Mouse (Mus musculus) ES-Bruce4 (cell line): ENCODE data around the gene Capn15.

Experiments used
- CTCF ChIP-seq: IDR thresholded peaks from one replicate; pipeline ENCODE4 v1.8.1; 2011; ENCODE audit warnings: low read depth, low read length
- EP300 ChIP-seq: IDR thresholded peaks from 2 replicates; pipeline ENCODE4 v1.6.1; 2011; ENCODE audit warnings: low read depth, low read length; ENCODE audit not compliant: insufficient read depth
- POLR2A ChIP-seq: IDR thresholded peaks from one replicate; pipeline ENCODE4 v1.8.1; 2011; ENCODE audit warnings: low read length; ENCODE audit not compliant: insufficient read depth

DNA sequence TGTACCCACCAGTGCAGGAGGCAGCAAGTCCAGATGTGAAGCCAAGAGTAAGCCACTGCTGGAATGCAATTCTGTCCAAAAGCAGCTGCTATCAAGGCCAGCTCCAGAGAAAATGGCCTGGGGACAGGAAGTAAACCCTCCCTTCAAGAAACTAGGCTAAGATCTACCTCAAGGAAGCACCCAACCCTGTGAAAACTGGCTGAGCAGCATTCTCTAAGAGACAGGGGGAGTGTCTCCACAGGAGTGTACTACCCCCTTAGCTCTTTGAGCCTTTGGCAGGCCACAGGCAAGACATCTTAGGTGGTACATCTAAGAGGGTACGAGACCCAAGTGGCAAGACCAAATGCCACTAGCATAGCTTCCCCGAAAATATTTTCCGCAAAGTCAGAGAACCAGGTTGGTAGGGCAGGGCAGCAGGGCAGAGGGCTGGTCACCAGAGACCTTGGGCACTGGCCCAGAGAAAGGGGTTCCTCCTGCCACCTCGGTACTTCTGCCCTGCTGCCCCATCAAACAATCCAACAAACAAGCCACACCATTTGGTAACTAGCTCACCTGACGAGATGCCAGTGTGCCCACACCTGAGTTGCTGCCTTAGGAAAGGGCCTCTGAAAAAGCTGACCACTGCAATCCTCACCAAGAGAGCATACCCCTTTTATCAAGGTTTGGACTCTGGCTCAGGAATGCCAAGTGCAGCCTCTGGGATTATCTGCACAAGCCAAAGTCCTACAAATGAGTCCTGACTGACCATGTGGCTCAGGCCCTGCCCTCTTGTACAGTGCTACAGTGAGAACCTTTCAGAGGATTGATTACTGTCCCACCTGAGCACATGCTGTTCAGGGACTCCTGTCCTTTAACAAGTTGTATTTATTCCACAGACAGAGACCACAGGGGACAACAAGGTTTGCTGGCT lies 5.5 kb downstream of the Capn15 start:
- TF ChIP-seq CTCF (no peak), EP300 (no peak), POLR2A (no peak)
